Mouse (Mus musculus) liver, adult 10 weeks (tissue): ENCODE results near the gene Gm49384. TPM values are rescaled to one million over a fixed set of nuclear protein-coding genes. Genes with fewer than 3 reads are reported as not detected.

ENCODE experiments used
- polyA plus RNA-seq: library from polyadenylated mRNA; stranded (reverse); fragments of 350-450 nt; fragmentation: Illumina TruSeq; extraction: RNeasy Lipid Tissue Mini Kit (QIAGEN cat#74804); gene quantifications from one replicate; pipeline ENCODE4 v1.2.3, GENCODE M21; 2014; ENCODE audit warnings: low read depth, low replicate concordance

The Gm49384 gene
- 3.3 TPM for polyA plus RNA-seq

DNA sequence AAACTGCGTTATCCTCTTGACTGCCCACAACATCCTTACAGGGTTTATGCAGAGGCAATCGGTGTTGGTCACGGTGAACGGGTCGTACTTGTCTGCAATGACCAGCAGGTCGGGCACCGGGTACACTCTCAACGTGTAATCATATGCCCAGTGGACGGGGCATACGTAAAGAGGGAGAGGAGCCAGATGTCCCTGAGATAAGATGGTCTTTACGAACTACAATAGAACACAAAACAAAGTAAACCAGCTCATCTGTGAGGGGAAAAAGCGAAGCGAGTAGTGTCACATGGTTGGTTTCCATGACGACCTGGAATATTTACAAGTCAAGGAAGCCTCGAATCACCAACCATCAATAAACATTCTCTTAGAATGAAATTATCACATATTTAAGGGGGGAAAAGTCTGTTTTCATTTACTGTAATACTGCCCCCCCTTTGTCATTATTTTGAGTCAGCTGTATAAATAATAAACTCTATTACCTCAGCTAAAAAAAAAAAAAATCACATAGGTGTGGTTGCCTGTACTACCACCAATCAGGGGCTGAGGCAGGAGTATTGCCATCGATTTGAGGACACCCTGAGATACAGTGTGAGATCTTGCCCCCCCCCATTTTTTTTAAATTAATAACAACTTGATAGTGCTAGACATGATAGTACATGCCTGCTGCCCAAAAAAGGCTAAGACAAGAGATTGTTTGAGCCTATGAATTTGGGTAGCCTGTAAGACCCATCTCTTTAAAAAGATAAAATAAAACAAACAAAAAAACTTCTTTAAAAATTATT is at the start of gene Gm49384:
TSS of gene Gm49384 (minus strand) at position 216 of the 782 bp plus-strand sequence.

DNA sequence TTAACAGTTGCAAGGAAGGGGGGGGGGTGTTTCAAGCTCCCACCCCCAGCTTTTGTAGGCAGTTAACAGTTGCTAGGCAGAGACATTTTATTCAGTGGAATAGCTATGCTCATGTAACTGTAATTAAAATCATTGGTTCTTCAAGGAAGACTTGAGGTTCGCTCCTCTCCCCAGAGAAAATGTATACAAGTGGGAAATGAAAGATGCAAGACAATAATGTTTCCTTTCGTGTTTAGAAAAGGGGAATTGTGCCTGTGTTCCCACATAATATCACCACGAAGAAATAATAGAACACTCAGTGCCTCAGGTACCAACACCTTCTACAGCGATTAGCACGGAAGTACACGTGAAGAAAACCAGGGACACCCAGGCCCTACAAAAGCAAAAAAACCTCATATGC is 36.8 kb upstream of the Gm49384 start, which contains the start of gene Klhdc1:
TSS of gene Klhdc1 (plus strand) at position 301 of the 400 bp plus-strand sequence.

DNA sequence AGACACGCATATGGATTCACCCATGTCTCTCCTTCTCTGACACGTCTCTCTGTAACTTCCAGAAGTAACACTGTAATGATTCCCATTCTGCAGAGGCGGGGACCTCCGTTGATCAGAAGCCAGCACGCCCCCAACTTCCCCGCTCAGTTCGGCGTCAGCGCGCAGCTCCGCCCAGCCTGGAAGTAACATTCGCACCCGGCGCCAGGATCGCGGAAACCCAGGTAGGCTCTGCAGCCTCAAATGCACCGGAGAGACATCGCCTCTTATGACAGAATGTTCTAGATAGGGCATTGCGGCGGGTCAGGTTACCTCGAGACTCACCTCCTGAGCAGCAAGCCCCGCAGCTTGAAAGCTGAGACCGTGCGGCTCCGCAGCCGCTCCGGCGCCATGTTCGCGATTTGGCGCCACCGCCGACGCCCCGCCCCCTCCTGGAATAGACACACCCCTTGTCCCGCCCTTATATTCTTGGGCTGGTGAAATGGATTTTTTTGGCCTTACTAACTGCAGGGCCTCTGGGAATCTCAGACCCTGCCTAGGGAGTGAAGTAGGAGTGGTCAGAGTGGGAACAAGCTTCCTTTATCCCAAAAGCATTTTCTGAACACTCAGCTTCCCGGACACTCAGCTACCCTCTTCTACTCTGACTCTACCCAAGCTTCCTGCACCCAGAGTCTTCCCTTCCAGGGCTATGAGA is 23.9 kb upstream of the Gm49384 start, which contains the start of gene Pole2:
TSS of gene Pole2 (minus strand) at position 420 of the 691 bp plus-strand sequence.

DNA sequence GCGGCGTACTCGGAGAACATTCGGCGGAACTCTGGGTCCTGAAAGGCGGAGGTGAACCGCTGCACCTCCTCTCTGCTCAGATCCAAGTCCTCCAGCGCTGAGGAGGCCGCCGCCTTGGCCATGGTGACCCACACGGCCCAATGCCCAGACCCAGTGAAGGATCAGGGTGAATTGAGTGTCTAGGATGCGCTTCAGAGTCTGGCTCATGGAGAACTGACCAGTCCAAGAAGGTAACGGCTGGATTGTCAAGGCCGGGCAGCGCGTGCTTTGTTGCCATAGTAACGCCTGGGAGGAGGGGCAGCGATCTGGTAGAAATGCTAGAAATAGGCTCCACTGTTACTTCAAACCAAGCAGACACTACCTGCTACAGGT is 5.9 kb downstream of the Gm49384 start, which contains the start of gene Dnaaf2:
TSS of gene Dnaaf2 (minus strand) at position 266 of the 372 bp plus-strand sequence.

DNA sequence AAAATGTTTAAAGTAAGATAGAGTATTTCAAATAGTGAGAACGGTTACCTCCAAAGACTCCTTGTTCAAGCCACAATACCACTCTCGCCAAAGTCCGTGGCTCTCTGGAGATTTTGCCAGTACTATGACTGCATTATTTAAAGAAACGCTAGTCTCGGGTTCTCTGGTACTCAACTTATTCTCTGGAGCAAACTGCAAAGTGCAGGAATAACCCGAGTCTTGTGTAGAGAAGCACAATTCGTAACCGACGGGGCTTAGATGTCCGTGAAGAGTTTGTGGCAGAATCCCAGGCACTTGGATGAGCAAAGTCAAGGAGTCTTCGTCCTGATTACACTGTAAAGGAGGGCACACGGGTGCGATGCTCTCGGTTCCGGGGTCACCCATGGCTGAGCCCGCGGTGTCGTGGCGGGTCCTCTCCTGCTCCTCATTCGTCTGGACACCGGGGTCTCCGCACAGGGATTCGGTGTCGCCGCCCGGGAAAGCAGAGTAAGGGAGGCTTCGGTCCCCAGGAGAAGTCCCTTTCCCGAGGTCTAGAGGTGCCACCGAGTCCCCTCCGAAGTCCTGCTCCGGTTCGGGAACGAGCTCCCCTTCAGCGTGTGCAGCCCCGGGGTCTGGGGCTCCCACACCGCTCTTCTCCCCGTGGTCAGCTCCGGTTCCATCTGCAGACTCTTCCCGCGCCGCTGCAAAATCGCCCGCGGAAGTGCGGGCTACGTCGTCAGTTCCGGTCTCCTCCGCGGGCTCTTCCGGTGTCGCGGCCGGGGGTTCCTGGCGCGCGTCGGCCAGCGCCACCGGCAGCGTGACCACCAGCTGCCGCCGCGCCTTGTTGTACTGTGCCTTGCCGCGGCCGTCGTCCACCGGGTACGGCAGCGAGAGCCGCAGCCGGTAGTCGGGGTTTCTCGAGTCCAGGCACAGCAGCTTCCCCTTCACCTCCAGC is 7.4 kb downstream of the Gm49384 start, which contains the start of gene Gm49383:
TSS of gene Gm49383 (minus strand) at position 661 of the 934 bp plus-strand sequence.

DNA sequence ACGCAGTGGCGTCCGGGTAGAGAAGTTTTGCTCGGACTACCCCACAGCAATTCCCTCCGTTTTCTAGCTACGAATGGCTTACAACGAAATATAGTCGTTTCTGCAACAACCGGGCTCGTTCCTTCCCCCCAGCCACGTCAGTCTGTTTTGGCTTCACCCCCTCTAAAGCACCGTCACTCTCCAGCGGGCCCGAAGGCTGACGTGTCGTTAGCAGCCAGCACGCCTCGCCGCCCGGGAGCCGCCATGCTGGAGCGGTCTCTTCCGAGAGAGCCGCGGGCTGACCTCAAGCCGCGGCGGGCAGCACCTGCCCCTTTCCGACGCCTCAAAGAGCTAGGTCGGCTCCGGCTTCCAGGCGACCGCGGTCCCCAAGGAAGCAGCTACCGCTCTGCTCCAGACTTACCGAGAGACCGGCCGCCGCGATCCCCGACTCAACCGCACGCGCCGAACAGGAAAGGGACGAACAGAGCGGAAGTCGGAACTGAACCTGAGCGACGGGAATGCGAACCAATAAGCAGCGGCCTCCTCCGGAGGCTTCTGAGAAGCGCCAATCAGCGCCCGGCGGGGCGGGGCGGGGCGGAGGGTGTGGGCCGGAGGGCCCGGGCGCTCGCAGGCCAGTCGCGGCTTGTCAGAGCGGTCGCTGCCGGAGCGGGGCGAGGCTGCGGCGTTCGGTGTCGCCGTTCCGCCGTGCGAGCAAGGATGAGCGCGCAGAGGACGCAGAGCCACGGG is 20.3 kb downstream of the Gm49384 start, which contains the start of the genes Rpl36al and Mgat2:
TSS of gene Rpl36al (minus strand) at position 501 of the 726 bp plus-strand sequence.
TSS of gene Mgat2 (plus strand) at position 575 of the 726 bp plus-strand sequence.

DNA sequence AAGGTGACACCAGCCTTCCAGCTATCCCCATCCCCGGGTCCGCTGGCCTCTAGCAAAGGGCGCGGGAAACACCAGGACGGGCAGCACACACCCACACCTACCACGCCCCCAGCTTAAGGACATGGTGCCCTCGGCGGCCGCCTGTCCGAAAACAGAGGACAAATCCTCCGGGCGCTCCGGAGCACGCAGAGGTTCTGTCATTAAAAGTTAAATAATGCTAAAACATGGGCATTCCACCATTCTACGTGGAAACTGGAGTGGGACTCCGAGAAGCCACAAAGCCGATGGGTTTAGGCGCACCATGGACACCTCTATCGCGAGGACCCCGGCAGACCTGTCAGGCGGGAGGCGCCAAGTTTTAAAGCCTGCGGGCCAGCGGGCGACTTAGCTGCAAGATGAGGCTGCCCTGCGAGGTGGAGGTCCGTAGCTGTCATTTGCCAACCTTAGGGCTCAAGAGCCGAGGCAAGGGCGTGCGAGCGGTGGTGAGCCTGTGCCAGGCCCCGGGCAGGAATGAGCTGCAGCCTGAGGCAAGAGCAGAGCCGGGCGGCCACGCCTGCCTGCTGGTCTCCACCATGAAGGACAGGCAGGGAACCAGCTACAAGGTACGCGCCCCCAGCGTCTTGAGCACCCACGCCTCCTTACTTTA is 35.5 kb downstream of the Gm49384 start, which contains the start of gene Lrr1:
TSS of gene Lrr1 (plus strand) at position 354 of the 646 bp plus-strand sequence.

DNA sequence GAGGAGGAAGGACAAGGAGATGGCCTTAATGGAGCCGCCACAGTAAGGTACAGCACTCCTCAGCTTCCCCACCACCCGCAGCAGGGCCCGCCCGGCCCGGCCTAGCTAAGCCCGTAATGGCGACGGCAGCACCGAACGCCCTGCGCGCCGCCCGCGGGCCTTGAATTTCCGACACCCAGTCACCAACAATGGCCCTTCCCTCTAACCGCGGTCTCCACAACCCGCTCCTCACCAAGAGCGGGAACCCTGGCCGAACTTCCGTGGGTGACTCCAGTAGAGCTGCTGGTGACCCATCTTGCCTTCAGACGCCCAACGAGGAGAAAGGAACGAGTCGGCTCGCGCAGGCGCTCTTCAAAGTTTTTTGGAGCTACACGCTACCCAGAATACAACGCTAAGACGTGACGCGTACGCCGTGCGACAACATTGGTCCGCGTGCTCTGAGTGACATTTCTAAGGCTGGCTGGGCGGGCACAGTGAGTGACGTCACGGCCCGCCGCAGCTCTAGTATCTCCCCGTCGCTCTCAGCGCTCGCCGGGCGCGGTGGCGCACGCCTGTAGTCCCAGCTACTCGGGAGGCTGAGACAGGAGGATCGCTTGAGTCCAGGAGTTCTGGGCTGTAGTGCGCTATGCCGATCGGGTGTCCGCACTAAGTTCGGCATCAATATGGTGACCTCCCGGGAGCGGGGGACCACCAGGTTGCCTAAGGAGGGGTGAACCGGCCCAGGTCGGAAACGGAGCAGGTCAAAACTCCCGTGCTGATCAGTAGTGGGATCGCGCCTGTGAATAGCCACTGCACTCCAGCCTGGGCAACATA is 45.1 kb downstream of the Gm49384 start, which contains the start of gene Rps29:
TSS of gene Rps29 (minus strand) at position 422 of the 813 bp plus-strand sequence.

Other genes with a start within 250 kb of the Gm49384 start
- 27.2 TPM for gene Rps29, start 45.1 kb downstream of the Gm49384 start, polyA plus RNA-seq
- gene Lrr1, start 35.5 kb downstream of the Gm49384 start, polyA plus RNA-seq: not detected
- gene Rpl36al, start 20.2 kb downstream of the Gm49384 start, polyA plus RNA-seq: 179 TPM
- gene Mgat2, start 20.1 kb downstream of the Gm49384 start, polyA plus RNA-seq: 53.9 TPM
- 1.7 TPM for gene Gm49383, start 7.2 kb downstream of the Gm49384 start, polyA plus RNA-seq
- 0.77 TPM for gene Dnaaf2, start 5.8 kb downstream of the Gm49384 start, polyA plus RNA-seq
- 0.85 TPM for gene Pole2, start 23.9 kb upstream of the Gm49384 start, polyA plus RNA-seq
- 0.61 TPM for gene Klhdc1, start 36.9 kb upstream of the Gm49384 start, polyA plus RNA-seq
- 48.6 TPM for gene Klhdc2, start 92.4 kb upstream of the Gm49384 start, polyA plus RNA-seq
- gene Nemf, start 152.9 kb upstream of the Gm49384 start, polyA plus RNA-seq: 32.8 TPM
- 23.5 TPM for gene Arf6, start 167.9 kb upstream of the Gm49384 start, polyA plus RNA-seq
- gene Gm9887, start 168.2 kb upstream of the Gm49384 start, polyA plus RNA-seq: not detected